Mouse (Mus musculus): ENCODE measurements at regions not wholly inside any gene's neighbourhood (a gene's known extent, or its start where the extent isn't known, plus 50 kb on each side); places are given as distances from the start of the nearest gene placed in this dataset.

DNA sequence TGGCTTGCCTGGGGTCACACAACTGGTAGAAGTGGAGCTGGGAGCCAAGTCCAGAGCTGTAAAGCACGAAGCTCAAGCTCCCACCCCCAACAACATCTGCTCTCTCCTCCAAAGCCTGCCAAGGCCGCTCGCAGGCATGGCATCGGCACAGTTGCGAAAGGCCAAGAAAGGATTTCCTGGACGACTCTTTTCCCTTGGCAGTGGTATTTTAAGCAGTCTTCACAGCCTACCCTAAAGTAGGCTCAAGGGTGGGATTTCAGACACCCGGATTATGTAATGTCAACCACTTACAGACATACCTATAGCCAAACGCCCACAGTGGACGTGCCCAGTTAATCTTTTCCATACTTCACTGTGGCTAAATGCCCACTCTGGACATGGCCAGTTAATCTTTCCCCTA is 162.6 kb downstream of the Inhbb start:
- no peak for DNase-seq (ENCODE audit: low read depth, low spot score)

DNA sequence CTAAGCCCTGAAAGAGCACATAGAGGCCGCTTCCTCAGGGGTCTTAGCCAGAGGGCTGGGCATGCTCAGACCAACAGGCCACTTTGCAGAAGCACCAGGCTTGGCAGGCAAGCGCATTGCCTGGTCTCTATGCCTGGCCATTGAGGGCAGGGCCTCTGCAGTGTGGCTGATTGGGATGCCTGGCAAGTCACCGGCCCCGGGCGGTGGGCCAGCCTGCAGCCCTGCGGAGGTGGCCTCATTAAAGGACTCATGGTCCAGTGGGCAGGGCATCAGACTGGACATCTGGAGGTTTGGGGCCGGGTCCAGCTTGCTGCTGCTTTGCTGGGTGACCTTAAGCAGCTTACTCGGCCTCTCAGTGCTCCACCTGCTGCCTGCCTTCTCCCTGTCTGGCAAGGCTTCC is 165.3 kb downstream of the Inhbb start:
- DNase-seq (ENCODE audit: low read depth, low spot score) = no peak

DNA sequence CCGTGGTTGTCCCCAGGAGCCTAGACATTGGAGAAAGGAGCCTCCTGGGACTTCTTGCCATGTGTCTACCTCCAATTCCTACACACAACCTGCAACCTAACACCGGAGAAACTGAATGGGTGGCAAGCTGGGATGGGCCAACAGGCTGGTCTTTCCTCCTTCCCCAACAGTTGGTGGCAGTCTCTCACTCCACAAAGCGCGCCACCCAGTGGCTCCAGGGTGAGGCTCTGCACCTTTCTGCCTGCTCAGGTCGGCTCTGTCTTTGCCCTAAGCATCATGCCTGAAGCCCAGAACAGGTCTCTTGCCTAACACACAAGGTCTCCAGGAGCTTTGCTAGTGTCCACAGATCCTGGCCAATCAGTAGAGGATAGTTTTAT is 166.0 kb downstream of the Inhbb start:
- peak; percentile 28 for DNase-seq (ENCODE audit: low read depth, low spot score)

DNA sequence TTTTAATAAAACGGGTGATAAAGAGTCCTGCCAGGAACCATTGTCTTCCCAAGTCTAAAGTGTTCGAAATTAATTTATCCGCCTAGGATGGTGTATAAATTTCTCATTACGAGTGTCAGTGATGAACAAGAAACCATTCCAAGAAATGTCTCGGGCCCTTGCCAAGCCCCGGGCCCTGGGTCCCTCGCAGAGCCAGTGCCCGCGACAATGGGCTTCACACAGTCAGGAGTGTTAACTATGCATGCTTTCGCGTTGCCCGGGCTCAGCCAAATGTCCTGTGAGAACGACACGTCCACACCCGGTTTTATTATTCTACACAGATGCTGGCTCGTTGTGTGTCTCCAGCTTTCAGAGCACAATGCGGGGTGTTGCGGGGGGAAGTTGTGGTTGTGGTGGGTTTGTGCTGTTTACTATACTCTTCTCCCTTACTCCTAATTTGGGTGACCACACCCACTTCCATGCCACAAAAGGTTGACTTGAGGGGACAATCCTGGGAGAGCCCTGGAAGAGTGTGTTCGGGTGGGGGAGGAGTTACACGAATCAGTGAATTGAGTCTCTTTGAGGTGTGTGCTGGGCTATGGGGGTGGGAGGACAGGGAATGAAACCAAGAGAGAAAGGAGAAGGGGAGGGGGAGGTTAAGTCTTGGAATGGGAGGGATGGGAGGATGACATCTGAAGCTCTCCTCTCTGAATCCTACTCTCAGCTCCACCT is 166.5 kb downstream of the Inhbb start:
- no peak for DNase-seq (ENCODE audit: low read depth, low spot score)

DNA sequence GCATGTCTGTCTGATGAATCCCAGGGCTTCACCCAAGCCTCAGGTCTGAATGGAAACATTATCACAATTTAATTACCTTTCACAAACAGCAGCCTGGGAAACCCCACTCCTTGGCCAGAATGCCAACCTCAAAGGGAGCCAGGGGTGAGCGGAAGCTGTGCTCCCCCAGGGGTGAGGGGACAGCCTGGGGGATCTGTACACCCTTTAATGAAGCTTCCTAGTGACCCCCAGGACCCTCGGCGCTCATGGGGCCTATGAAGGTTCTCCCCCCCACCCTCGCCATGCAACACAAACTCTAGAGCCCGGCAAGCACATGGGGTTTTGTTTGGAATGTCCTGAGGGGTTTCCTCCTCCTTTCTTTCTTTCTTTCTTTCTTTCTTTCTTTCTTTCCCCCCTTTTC is 167.1 kb downstream of the Inhbb start:
- no peak for DNase-seq (ENCODE audit: low read depth, low spot score)

DNA sequence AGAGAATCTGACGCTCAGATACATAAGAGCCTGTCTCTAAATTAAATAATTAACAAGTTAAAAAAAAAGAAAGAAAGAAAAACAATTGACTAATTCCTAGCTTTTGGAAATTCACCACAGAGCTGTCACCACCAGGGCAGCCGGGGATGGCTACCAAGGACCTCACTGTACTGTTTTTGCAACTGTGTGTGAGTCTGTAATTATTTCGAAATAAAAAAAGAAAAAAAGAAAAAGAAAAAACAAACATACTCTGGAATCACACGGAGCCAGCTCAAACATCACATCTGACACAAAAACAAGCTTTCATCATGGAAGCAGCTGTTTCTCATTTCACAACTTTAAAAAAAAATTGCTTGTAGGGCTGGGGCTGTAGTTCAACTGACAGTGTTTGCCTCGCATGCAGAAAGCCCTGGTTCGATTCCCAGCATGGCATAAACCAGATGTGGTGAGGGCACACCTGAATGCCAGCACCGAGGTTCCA is 168.6 kb downstream of the Inhbb start:
- DNase-seq (ENCODE audit: low read depth, low spot score) = no peak

DNA sequence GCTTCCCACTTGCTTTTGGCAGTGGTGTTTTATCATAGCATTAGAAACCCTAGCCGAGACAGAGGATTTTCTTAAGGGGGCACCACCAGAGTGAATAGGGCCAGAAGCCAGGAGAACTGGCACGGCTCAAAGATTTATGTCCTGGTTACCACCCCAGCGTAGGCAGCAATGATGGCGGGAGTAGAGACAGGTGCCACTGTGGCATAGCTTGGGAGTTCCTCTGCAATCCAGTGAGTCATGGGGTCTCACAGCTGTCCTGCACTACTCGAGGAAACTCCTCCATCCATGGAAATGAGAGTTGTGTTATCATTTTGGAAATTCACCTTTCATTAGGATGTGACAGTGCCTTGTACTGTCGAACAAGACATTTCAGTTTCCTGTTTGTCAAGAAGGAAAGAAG is 169.6 kb downstream of the Inhbb start:
- DNase-seq (ENCODE audit: low read depth, low spot score) = no peak

DNA sequence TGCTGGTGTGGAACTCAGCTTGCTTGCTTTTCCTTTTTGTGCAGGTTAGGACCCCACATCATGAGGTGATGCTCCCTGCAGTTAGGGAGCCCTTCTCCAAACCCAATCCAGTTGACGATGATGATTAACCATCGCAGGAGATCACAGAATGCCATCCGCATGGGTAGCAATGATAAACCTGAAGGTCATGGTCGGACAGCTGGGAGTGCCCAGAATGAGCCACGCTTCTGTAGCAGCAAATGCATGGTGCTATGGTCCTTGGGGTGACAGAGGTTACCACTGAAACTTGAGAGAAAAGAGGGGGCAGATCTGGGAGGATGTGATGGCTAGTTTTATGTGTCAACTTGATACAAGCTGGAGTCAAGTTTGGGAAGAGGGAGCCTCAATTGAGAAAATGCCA is 170.3 kb downstream of the Inhbb start:
- DNase-seq (ENCODE audit: low read depth, low spot score) = no peak

DNA sequence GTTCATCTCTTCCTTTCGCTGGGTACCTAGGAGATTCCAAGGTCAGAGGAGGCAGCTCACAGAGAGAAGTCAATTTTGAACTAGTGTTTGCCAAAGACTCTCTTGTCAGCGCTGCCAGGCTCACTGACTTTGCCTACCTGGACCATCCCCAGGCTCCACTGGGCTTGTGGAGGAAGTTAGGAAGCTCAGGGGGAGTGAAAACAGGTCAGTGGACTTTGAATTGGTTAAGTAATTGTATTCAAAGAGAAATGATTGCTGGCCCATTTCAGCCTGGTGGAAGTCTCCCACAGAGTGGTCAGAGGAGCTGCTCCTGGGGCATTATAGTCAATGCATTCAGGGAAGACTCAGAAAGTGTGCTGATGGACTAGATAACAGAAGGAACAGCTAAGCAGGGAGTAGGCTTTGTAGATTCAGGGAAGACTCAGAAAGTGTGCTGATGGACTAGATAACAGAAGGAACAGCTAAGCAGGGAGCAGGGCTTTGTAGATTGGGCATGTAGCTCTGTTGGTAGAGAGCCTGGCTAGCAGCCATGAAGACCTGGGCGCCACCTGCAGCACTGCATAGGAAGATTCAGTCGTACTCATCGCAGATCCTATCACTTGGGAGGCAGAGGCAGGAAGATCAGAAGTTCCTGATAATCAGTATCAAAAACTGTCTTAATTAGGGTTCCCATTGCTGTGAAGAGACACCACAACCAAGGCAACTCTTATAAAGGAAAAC is 173.1 kb downstream of the Inhbb start:
- DNase-seq (ENCODE audit: low read depth, low spot score) = no peak

DNA sequence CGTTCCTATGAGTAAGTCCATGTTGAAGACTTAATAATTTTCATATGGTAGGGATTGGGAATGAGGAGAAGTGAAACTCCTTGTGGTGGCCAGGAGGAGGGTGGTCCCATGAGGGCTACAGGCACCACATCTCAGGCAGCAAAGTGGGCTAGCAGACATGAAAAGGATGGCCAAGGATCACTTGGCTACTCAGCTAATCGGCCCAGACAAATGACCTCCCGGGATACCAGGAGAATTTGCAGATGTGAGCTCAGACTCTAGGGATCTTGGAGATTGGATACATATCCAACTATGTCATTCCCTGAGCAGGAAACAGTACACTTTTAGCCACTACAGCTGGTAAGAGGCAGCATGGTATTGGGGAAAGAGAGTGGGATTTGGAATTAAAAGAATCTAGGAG is 174.9 kb downstream of the Inhbb start:
- DNase-seq (ENCODE audit: low read depth, low spot score) = no peak

DNA sequence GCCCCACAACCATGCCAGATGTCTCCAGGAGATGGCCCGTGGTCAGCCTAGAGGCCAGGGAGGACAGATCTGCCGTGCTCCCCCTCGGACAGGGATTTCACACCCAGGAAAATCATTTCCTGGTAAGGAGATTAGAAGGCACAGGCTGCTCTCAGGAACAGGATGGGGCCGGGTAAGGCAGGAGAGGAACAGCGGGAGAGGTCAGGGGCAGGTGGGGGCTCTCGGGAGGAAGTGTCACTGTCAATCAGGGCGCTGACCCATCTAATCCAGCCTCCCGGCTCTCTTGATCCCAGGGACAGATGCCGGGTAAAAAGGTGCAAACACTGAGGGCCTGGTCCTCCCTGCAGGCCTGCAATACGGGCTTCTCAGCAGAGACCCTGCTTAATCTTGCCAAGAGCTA is 183.6 kb downstream of the Inhbb start:
- DNase-seq (ENCODE audit: low read depth, low spot score) = no peak

DNA sequence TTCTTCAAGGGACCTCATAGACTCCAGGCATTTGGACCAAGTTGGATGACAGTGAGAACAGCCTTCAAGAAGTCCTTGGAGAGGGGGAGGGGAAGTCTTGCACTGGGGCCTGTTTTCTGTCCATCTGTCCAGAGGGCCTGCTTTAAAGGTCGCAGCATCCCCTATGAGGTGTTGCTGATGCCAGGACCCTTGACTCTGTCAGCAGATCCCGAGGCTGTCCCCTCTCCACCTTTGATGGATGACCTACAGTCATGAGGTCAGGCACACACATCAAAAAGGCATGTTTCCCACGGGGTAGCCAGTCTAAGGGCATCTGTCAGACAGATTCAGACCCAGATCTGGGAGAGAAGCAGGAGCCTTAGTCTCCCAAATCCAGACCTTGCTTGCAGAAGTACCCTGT is 183.4 kb upstream of the Gli2 start:
- DNase-seq (ENCODE audit: low read depth, low spot score) = no peak

DNA sequence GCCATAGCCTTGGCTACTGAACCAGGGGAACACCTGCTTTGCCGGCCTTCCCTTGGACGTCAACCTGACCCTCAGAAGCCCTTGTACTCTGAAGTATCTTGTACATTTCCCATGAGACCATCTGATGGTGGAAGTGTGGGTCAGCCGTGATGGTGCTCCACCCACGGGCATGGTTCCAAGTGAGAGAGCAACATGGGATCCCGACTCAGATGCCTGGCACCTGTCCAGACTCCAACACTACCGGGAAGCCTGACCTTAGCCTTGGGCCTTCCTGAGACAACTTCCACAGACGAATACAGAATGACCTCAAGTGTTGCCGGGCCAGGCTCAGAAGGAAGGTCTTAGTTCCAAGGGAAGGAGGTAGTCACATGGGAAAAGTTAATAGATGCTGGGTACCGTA is 181.0 kb upstream of the Gli2 start:
- DNase-seq (ENCODE audit: low read depth, low spot score) = no peak

DNA sequence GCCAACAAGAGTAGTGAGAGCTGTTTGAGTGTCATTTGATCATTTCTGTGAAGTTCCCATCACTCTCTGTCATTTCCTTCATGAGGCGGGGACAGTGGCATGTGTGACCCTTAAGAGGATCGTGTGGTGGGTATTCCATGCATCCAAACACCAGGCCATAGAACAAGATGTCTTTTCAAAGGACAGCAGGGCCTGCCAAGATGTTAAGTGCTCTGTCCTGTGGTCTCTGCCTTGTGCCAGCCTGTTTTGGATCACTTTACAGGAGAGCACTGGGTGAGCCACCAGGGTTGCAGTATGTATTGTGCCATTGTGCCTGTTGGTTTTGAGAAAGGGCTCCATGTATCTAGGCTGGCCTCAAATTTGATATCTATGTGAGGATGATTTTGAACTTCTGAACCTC is 173.6 kb upstream of the Gli2 start:
- DNase-seq (ENCODE audit: low read depth, low spot score) = no peak

DNA sequence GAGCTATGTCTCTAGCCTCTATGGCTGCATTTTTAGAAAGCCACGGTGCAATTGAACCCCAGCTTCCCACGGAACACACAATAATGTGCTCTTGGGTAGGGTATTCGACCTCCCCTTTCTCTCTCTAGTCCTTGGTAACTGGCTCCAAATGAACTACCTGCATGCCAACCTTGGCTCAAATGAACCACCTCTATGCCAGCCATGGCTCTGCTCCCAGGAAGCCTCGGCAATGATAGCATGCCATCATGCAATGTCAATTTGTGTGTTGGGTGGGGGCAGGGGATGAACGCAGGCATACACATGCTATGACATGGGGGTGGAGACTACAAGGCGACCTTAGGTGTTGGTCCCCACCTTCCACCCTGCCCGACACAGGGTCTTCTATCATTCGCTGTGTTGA is 170.5 kb upstream of the Gli2 start:
- DNase-seq (ENCODE audit: low read depth, low spot score) = no peak

DNA sequence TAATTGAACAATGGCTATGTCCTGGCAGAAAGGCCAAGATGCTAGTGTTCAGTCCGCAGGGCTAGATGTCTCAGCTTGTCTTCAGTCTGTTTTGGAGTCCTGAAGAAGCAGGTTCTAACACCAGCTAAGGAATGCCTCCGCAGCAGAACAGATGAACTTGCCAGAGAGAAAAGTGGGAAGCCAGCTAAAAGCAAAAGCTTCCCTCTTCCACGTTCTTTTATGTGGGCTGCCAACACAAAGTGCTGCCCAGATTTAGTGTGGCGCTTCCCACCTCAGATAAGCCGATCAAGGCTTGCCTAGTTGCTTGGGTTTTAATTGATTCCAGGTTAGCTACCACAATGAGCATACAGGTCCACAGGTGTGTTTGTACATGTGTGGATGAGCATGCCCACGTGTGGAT is 168.5 kb upstream of the Gli2 start:
- no peak for DNase-seq (ENCODE audit: low read depth, low spot score)

DNA sequence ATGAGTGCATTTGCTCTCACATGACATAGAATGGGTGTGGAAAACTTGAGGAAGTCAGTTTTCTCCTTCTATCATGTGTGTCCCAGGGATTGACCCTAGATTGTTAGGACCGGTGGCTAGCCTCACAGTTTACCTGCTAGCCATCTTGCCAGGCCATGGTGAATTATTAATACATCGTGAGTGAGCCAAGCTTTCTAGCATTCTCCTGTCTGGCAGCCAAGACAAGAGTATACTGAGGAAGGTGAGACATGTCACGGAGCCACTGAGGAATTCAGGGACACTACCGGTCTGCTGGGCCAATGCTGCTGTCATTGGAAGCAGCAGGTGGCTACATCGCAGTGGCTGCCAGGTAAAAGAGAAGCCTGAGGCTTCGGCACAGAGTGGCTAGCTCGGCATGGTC is 167.6 kb upstream of the Gli2 start:
- DNase-seq (ENCODE audit: low read depth, low spot score) = no peak

DNA sequence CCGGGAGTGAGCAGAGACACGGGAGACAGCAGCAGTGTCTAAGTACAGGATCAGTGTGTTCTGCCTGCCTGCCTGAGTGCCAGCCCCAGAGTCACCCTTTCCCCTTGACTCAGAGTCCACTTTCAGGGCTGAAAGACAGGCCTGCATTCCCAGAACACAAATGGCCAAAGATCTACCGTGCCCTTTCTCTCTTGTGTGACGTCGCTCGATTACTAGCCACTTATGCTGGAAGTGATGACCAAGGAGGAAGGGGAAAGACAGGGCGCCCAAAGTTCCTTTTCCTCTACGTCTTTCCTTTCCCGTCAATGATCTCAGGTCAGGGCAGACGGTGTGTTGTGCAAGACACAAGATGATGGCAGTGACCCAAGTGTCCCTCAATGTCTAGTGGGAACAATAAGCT is 166.4 kb upstream of the Gli2 start:
- no peak for DNase-seq (ENCODE audit: low read depth, low spot score)

DNA sequence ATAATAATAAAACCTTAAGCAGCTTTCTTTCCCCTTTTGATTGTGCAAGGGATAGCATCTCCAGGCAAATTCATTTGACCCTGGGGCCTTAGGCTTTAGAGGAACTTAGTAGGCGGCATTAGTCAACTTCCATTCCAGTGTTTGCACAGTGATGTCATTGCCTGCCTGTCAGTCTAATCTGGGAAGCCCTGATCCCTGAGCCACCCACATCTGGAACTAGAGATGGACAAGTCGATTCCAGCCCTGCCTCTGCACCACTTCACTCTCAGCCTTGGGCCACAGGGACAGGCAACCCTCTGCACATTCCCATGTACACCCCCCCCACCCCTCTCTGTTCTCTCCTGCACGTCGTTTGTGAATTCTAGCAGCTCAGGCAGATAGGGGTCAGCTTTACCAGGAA is 164.0 kb upstream of the Gli2 start:
- DNase-seq (ENCODE audit: low read depth, low spot score) = no peak

DNA sequence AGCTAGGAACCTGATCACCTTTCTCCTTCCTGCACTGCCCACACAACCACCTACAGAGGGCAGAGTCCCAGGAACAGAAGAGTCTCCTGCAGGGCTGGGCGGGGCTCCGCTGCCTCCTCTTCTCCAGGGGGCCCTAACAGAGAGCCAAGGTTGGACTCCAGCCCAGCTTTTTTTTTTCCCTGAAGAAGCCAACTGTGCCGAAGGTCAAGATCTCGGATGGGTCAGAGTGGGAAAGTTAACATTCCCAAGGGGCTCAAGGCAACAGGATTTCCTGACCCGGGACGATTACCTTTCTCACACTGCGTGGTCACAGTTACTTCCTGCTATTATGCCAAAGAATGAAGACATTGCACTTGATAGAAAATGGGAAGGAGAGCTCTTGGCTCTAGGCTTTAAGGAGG is 156.2 kb upstream of the Gli2 start:
- no peak for DNase-seq (ENCODE audit: low read depth, low spot score)

DNA sequence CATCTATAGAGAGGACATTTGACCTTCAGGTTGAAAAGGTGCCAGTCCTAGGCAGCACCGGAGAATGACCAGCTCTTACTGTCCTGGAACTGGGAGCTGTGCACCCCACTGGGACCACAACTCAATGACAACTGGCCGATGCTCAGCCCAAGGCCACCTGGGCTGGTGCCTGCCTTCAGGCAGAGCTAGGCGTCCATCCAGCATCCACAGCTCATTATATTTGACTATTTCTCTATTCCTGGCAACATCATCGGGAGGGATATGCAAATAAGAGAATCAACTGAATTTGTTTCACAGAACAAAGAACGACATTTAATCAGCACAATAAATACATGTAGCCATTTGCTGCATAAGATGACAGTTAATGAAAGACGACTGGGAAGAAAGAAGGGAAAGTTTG is 149.0 kb upstream of the Gli2 start:
- DNase-seq (ENCODE audit: low read depth, low spot score) = no peak

DNA sequence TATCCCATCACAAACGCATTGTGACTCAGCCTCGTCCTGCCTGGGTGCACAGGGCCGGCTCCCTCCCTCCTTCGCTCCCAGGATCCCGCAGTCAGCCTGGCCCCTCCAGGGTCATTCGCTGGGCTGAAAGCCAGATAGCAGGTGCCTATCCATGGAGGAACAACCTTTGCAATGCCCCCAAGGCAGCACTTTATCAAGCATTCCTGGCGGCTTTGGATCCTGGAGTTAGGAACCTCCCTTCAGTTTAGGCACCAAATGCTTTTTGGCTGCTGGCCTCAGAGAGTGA is 143.9 kb upstream of the Gli2 start:
- DNase-seq (ENCODE audit: low read depth, low spot score) = no peak

DNA sequence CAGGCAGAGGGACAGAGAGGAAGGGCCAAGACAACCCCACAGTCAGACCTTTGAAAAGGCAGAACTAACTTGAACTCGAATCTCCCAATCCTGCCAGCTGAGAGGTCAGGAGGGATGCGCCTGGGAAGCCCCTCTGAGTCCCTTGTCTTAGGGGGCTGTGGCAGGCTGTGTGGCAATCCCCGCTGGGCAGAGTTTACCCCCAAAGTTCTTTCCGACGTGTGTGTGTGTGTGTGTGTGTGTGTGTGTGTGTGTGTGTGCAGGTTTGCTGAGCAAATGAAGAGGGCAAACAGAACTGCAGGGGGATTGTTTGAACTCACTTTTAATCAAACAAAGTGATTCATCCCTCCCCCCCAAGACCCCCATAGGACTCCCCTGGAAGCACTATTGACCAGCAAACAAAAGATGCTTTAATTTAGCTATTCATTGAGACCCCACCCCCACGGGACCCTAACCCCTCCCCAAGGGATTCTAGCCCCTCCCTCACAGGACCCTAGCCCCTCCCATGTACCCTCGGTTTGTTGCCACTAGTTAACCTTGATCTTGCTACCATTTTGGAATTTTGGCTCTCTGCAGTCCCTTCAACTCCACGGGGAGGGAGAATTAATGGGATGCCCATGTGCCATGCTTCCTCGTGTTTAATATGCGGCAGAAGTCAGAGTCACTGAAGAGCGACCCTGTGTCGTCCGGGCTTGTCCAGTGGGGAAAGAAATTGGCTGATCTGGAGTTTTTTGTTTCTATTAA is 143.4 kb upstream of the Gli2 start:
- no peak for DNase-seq (ENCODE audit: low read depth, low spot score)

Data from WW6 (cell line).